Mouse (Mus musculus): ENCODE results near the gene Cth. TPM values are rescaled to one million over a fixed set of nuclear protein-coding genes. Genes with fewer than 3 reads are reported as not detected.

The Cth gene
- polyA plus RNA-seq, 1 experiment from 2014 or later = 1.6 TPM

GRCm38 (mm10) chr3:157883085-157883484 is 41.8 kb downstream of the Cth start:
- Histone ChIP-seq H3K27me3 (ENCODE audit: control insufficient read depth, insufficient read depth, low read length) (no peaks in the 10 kb centered on the region), H3K9me3 (ENCODE audit: control insufficient read depth, low read length) (no peaks in the 10 kb centered on the region), H3K4me2 (ENCODE audit: low read length) (no peak overlapping the region), H3K27ac (replicated peaks in 1 of 2; ENCODE audit: control insufficient read depth in 1 of 2, insufficient read depth in 1 of 2, low read depth in 2 of 2, low read length in 2 of 2) (no peak overlapping the region), H3K36me3 (ENCODE audit: control insufficient read depth, insufficient read depth, low read length) (no peaks in the 10 kb centered on the region), H3K9ac (ENCODE audit: low read length) (no peak overlapping the region), H3K4me3 (ENCODE audit: control insufficient read depth in 1 of 2, insufficient read depth in 1 of 2, low read depth in 1 of 2, low read length in 2 of 2) (no peak overlapping the region), H3K4me1 (ENCODE audit: control insufficient read depth in 2 of 2, insufficient read depth in 2 of 2, low read length in 2 of 2) (no peaks in the 10 kb centered on the region)
- 78% methylated on average over 4 of the region's 4 CpGs for WGBS
- no peak for ATAC-seq (ENCODE audit: insufficient number of reproducible peaks, insufficient read depth, low FRiP score, low read depth)

DNA sequence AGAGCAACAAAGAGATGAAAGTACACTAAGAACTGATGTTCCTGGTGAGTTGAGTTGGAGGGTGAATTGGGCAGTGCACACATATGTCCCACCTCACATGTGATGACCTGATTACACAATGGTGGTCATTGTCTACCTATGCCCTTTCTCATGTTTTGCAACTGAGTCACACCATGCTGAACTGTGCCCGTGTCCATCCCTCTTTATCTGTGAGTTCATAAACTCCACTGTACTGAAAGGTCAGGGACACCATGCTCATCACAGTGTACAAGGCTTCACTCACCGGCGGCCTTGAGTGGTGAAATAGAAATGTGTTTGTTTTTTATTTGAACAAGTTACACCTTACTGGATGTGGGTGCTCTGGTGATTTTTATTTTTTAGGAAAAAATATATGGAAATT is 42.9 kb downstream of the Cth start:
- Histone ChIP-seq H3K4me2 (ENCODE audit: low read length) (no peak overlapping the region), H3K9ac (ENCODE audit: low read length) (no peak overlapping the region), H3K9me3 (ENCODE audit: control insufficient read depth, low read length) (no peaks in the 10 kb centered on the region), H3K27ac (replicated peaks in 1 of 2; ENCODE audit: control insufficient read depth in 1 of 2, insufficient read depth in 1 of 2, low read depth in 2 of 2, low read length in 2 of 2) (no peak overlapping the region), H3K4me3 (ENCODE audit: control insufficient read depth in 1 of 2, insufficient read depth in 1 of 2, low read depth in 1 of 2, low read length in 2 of 2) (no peak overlapping the region), H3K27me3 (ENCODE audit: control insufficient read depth, insufficient read depth, low read length) (no peaks in the 10 kb centered on the region), H3K4me1 (ENCODE audit: control insufficient read depth in 2 of 2, insufficient read depth in 2 of 2, low read length in 2 of 2) (no peaks in the 10 kb centered on the region), H3K36me3 (ENCODE audit: control insufficient read depth, insufficient read depth, low read length) (no peaks in the 10 kb centered on the region)
- WGBS = 80% methylated on average over 3 of the region's 3 CpGs
- no peak for ATAC-seq (ENCODE audit: insufficient number of reproducible peaks, insufficient read depth, low FRiP score, low read depth)

DNA sequence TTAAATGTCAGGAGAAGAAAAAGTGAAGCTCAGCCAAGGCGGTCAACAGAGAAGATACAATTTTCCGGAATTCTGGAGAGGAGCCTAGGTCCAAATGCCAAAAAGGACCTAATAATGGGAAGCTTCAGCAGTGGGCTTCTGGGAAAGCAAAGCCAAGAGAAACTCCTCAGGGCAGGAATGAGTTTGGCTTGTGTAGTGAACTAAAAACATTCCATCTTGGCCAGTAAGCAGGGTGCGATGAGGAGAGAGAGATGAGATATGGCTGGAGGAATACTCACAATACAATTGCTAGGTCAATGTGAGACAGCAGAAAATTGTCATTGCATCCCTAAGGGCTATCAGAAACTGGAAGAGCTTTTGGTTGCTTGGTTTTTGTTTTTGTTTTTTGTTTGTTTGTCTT is 43.9 kb downstream of the Cth start:
- Histone ChIP-seq H3K4me3 (ENCODE audit: control insufficient read depth in 1 of 2, insufficient read depth in 1 of 2, low read depth in 1 of 2, low read length in 2 of 2) (no peak overlapping the region), H3K27ac (replicated peaks in 1 of 2; ENCODE audit: control insufficient read depth in 1 of 2, insufficient read depth in 1 of 2, low read depth in 2 of 2, low read length in 2 of 2) (no peak overlapping the region), H3K9ac (ENCODE audit: low read length) (no peak overlapping the region), H3K4me2 (ENCODE audit: low read length) (no peak overlapping the region), H3K4me1 (ENCODE audit: control insufficient read depth in 2 of 2, insufficient read depth in 2 of 2, low read length in 2 of 2) (no peaks in the 10 kb centered on the region), H3K9me3 (ENCODE audit: control insufficient read depth, low read length) (no peaks in the 10 kb centered on the region), H3K36me3 (ENCODE audit: control insufficient read depth, insufficient read depth, low read length) (no peaks in the 10 kb centered on the region), H3K27me3 (ENCODE audit: control insufficient read depth, insufficient read depth, low read length) (no peaks in the 10 kb centered on the region)
- 85% methylated on average over 3 of the region's 3 CpGs for WGBS
- no peak for ATAC-seq (ENCODE audit: insufficient number of reproducible peaks, insufficient read depth, low FRiP score, low read depth)

DNA sequence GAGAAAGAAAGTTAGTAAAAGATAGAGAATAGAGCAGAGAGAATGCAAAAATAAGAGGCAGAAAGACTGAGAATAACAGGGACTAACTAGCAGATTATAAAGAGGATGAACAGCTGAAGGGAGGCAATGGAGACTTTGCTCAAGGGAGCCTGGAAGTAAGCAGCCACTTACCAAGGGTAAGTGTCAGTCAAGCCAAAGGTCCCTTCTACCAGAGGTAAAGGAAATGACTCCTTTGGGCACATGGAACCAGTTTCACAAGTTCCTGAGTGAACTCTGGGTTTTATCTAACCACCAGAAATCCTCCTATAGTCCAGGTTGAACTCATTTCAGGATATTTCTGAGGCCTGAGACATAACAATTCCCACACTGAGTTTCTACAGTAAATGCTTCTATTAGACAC is 47.0 kb downstream of the Cth start:
- Histone ChIP-seq H3K27me3 (ENCODE audit: control insufficient read depth, insufficient read depth, low read length) (no peaks in the 10 kb centered on the region), H3K9ac (ENCODE audit: low read length) (no peak overlapping the region), H3K36me3 (ENCODE audit: control insufficient read depth, insufficient read depth, low read length) (no peaks in the 10 kb centered on the region), H3K4me1 (ENCODE audit: control insufficient read depth in 2 of 2, insufficient read depth in 2 of 2, low read length in 2 of 2) (no peaks in the 10 kb centered on the region), H3K4me3 (ENCODE audit: control insufficient read depth in 1 of 2, insufficient read depth in 1 of 2, low read depth in 1 of 2, low read length in 2 of 2) (no peak overlapping the region), H3K27ac (replicated peaks in 1 of 2; ENCODE audit: control insufficient read depth in 1 of 2, insufficient read depth in 1 of 2, low read depth in 2 of 2, low read length in 2 of 2) (no peak overlapping the region), H3K4me2 (ENCODE audit: low read length) (no peak overlapping the region), H3K9me3 (ENCODE audit: control insufficient read depth, low read length) (no peaks in the 10 kb centered on the region)
- no peak for ATAC-seq (ENCODE audit: insufficient number of reproducible peaks, insufficient read depth, low FRiP score, low read depth)

DNA sequence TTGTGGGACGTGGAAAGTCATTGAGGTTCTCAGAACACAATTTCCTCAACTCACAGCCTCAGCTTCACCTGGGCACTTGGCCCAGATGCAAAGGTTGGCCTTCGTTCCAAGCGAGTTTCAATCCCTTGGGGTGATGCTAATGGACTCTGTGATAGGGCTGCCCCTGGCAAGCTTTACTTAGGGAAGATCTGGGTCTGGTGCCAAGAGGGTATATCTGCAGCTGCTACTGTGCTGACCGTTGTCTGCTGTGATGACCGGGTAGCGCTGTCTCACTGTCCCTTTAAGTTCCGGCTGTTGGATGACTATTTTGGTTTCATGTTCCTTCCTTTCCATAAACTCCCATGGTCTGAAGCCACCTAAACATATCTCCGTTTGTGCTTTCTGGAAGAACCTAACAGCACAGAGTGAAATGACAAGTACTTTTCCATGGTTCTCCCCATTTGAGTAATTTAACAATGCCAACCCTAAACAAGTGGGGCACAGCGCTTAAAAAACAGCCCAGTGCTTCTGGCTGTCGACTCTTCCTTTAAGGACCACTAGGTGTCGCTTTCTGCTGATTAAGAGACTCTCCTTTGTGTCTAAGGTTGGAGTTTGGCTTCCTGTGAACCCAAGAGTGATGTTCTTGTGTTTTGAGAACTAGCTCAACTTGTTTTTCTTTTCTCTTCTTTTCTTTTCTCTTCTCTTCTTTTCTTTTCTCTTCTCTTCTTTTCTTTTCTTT is 48.3 kb downstream of the Cth start:
- Histone ChIP-seq H3K9ac (ENCODE audit: low read length) (no peak overlapping the region), H3K4me2 (ENCODE audit: low read length) (no peak overlapping the region), H3K9me3 (ENCODE audit: control insufficient read depth, low read length) (no peaks in the 10 kb centered on the region), H3K27ac (replicated peaks in 1 of 2; ENCODE audit: control insufficient read depth in 1 of 2, insufficient read depth in 1 of 2, low read depth in 2 of 2, low read length in 2 of 2) (no peak overlapping the region), H3K36me3 (ENCODE audit: control insufficient read depth, insufficient read depth, low read length) (no peaks in the 10 kb centered on the region), H3K27me3 (ENCODE audit: control insufficient read depth, insufficient read depth, low read length) (no peaks in the 10 kb centered on the region), H3K4me3 (ENCODE audit: control insufficient read depth in 1 of 2, insufficient read depth in 1 of 2, low read depth in 1 of 2, low read length in 2 of 2) (no peak overlapping the region), H3K4me1 (ENCODE audit: control insufficient read depth in 2 of 2, insufficient read depth in 2 of 2, low read length in 2 of 2) (no peaks in the 10 kb centered on the region)
- 40% methylated on average over 11 of the region's 11 CpGs for WGBS
- ATAC-seq (ENCODE audit: insufficient number of reproducible peaks, insufficient read depth, low FRiP score, low read depth) = no peak

DNA sequence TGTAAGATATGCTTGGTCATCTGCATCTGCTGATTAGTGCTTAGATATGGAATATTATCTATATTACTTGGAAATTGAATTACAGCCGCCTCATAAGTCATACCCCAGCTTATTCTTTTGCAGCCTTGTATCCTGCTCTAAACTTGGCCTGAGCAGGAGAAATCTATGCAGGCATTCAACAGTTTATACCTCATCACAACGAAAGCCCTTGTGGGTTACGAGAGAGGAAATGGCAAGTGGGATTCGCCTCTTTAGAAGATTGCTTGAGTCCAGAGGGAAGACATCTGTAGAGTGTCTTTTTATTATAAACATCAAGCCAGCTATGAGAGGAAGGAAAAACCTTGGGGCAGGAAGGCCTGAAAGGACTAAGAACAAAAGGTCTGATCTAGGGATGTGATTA is 52.0 kb downstream of the Cth start:
- Histone ChIP-seq H3K9ac (ENCODE audit: low read length) (no peak overlapping the region), H3K27ac (replicated peaks in 1 of 2; ENCODE audit: control insufficient read depth in 1 of 2, insufficient read depth in 1 of 2, low read depth in 2 of 2, low read length in 2 of 2) (no peak overlapping the region), H3K4me2 (ENCODE audit: low read length) (no peak overlapping the region), H3K4me1 (ENCODE audit: control insufficient read depth in 2 of 2, insufficient read depth in 2 of 2, low read length in 2 of 2) (no peaks in the 10 kb centered on the region; a peak in 1 of 4 replicates), H3K9me3 (ENCODE audit: control insufficient read depth, low read length) (no peaks in the 10 kb centered on the region), H3K36me3 (ENCODE audit: control insufficient read depth, insufficient read depth, low read length) (no peaks in the 10 kb centered on the region), H3K27me3 (ENCODE audit: control insufficient read depth, insufficient read depth, low read length) (no peaks in the 10 kb centered on the region), H3K4me3 (ENCODE audit: control insufficient read depth in 1 of 2, insufficient read depth in 1 of 2, low read depth in 1 of 2, low read length in 2 of 2) (no peak overlapping the region)
- ATAC-seq (ENCODE audit: insufficient number of reproducible peaks, insufficient read depth, low FRiP score, low read depth) = no peak
- WGBS = 64% methylated on average over 4 of the region's 4 CpGs

GRCm38 (mm10) chr3:157867836-157868235 is 57.0 kb downstream of the Cth start:
- ATAC-seq (ENCODE audit: insufficient number of reproducible peaks, insufficient read depth, low FRiP score, low read depth) = no peak
- H3K27me3 ChIP-seq (ENCODE audit: control insufficient read depth, insufficient read depth, low read length) = no peaks in the 10 kb centered on the region
- H3K4me3 ChIP-seq (ENCODE audit: control insufficient read depth in 1 of 2, insufficient read depth in 1 of 2, low read depth in 1 of 2, low read length in 2 of 2) = no peak overlapping the region
- H3K9me3 ChIP-seq (ENCODE audit: control insufficient read depth, low read length) = no peaks in the 10 kb centered on the region
- no peaks in the 10 kb centered on the region; a peak in 1 of 4 replicates for H3K4me1 ChIP-seq (ENCODE audit: control insufficient read depth in 2 of 2, insufficient read depth in 2 of 2, low read length in 2 of 2)
- WGBS = 80% methylated on average over 2 of the region's 2 CpGs
- H3K4me2 ChIP-seq (ENCODE audit: low read length) = no peak overlapping the region
- no peak overlapping the region for H3K9ac ChIP-seq (ENCODE audit: low read length)
- no peaks in the 10 kb centered on the region for H3K36me3 ChIP-seq (ENCODE audit: control insufficient read depth, insufficient read depth, low read length)
- no peak overlapping the region for H3K27ac ChIP-seq (replicated peaks in 1 of 2; ENCODE audit: control insufficient read depth in 1 of 2, insufficient read depth in 1 of 2, low read depth in 2 of 2, low read length in 2 of 2)

GRCm38 (mm10) chr3:157866251-157866650 is 58.6 kb downstream of the Cth start:
- H3K27ac ChIP-seq (replicated peaks in 1 of 2; ENCODE audit: control insufficient read depth in 1 of 2, insufficient read depth in 1 of 2, low read depth in 2 of 2, low read length in 2 of 2) = no peak overlapping the region
- no peaks in the 10 kb centered on the region for H3K36me3 ChIP-seq (ENCODE audit: control insufficient read depth, insufficient read depth, low read length)
- H3K4me2 ChIP-seq (ENCODE audit: low read length) = no peak overlapping the region
- H3K9me3 ChIP-seq (ENCODE audit: control insufficient read depth, low read length) = no peaks in the 10 kb centered on the region
- 63% methylated on average over 4 of the region's 4 CpGs for WGBS
- H3K4me1 ChIP-seq (ENCODE audit: control insufficient read depth in 2 of 2, insufficient read depth in 2 of 2, low read length in 2 of 2) = no peaks in the 10 kb centered on the region; a peak in 1 of 4 replicates
- H3K27me3 ChIP-seq (ENCODE audit: control insufficient read depth, insufficient read depth, low read length) = no peaks in the 10 kb centered on the region
- no peak overlapping the region for H3K4me3 ChIP-seq (ENCODE audit: control insufficient read depth in 1 of 2, insufficient read depth in 1 of 2, low read depth in 1 of 2, low read length in 2 of 2)
- no peak for ATAC-seq (ENCODE audit: insufficient number of reproducible peaks, insufficient read depth, low FRiP score, low read depth)
- H3K9ac ChIP-seq (ENCODE audit: low read length) = no peak overlapping the region
